Mouse (Mus musculus) olfactory bulb, adult 2 months (tissue): Measurements from ENCODE around the gene Fam196a.

Source experiments
- CTCF ChIP-seq: fragments of 200-500 bp; IDR thresholded peaks from 2 replicates; pipeline ENCODE4 v1.5.1; 2012; ENCODE audit warnings: low read depth, mild to moderate bottlenecking, low read length, moderate library complexity; ENCODE audit not compliant: insufficient read depth
- POLR2A ChIP-seq: fragments of 200-500 bp; IDR thresholded peaks from 2 replicates; pipeline ENCODE4 v1.6.1; 2012; ENCODE audit warnings: mild to moderate bottlenecking, low read depth, low read length, moderate library complexity; ENCODE audit not compliant: insufficient read depth

GRCm38 (mm10) chr7:134864175-134864574, 74.1 kb downstream of the Fam196a start:
- TF ChIP-seq POLR2A (no peak), CTCF (no peak)
